Mouse (Mus musculus) thymus, adult 2 months (tissue): ENCODE data around the gene Fam183b.

Experiments
- CTCF ChIP-seq: fragments of 200-500 bp; IDR thresholded peaks from 2 replicates; pipeline ENCODE4 v1.5.1; 2012; ENCODE audit warnings: mild to moderate bottlenecking, control low read depth, low read length, moderate library complexity, borderline replicate concordance; ENCODE audit not compliant: control insufficient read depth, poor library complexity, insufficient read depth; ENCODE audit errors: extremely low read depth
- POLR2A ChIP-seq: fragments of 200-500 bp; IDR thresholded peaks from 2 replicates; pipeline ENCODE4 v1.6.1; 2012; ENCODE audit warnings: mild to moderate bottlenecking, low read length, control low read depth, moderate library complexity; ENCODE audit not compliant: control insufficient read depth, poor library complexity, insufficient read depth; ENCODE audit errors: extremely low read depth

GRCm38 (mm10) chr11:58804393-58804792, 2.6 kb upstream of the Fam183b start:
- TF ChIP-seq CTCF (no peak), POLR2A (no peak)
